Mouse (Mus musculus) stomach, embryonic 16.5 days (tissue): ENCODE data around the gene Ift81. TPM values are rescaled to one million over a fixed set of nuclear protein-coding genes. Genes with fewer than 3 reads are reported as not detected.

Experiments used
- ATAC-seq: fragments of 200-750 bp; cut with Nextera tagmentation; 2 replicates; pipeline ENCODE4 v1.8.0; 2017; ENCODE audit warnings: moderate number of reproducible peaks, moderate TSS enrichment; ENCODE audit not compliant: insufficient read depth, low FRiP score
- H3K27ac ChIP-seq: fragments of 300-500 bp; sonication (generic); 2 replicates; pipeline ENCODE4 v1.5.1; 2014; ENCODE audit warnings: low read length
- H3K27me3 ChIP-seq: fragments of 300-500 bp; sonication (generic); 2 replicates; pipeline ENCODE4 v1.6.1; 2014; ENCODE audit warnings: low read length, control low read depth, mixed read lengths; ENCODE audit not compliant: control insufficient read depth, insufficient read depth
- H3K36me3 ChIP-seq: fragments of 300-500 bp; sonication (generic); 2 replicates; pipeline ENCODE4 v1.6.1; 2014; ENCODE audit warnings: low read length; ENCODE audit not compliant: control insufficient read depth, insufficient read depth
- H3K4me1 ChIP-seq: fragments of 300-500 bp; sonication (generic); 2 replicates; pipeline ENCODE4 v1.6.1; 2014; ENCODE audit warnings: low read length, control low read depth, mixed read lengths; ENCODE audit not compliant: control insufficient read depth, insufficient read depth
- H3K4me2 ChIP-seq: fragments of 300-500 bp; sonication (generic); 2 replicates; pipeline ENCODE4 v1.6.1; 2014; ENCODE audit warnings: low read depth, low read length, mixed read lengths
- H3K4me3 ChIP-seq: fragments of 300-500 bp; sonication (generic); replicated peaks from 2 replicates; pipeline ENCODE4 v1.5.1; 2014; ENCODE audit warnings: mild to moderate bottlenecking, low read length
- H3K9ac ChIP-seq: fragments of 300-500 bp; sonication (generic); 2 replicates; pipeline ENCODE4 v1.6.1; 2014; ENCODE audit warnings: low read length
- H3K9me3 ChIP-seq: fragments of 300-500 bp; sonication (generic); replicated peaks from 2 replicates; pipeline ENCODE4 v1.6.1; 2016; ENCODE audit warnings: low read length, control low read depth; ENCODE audit not compliant: control insufficient read depth
- WGBS: fragments of 180-500 bp; shearing (Covaris S2); extraction: QIAGEN DNeasy Blood & Tissue Kit; methylation state at CpG from one replicate; pipeline ENCODE4 v1.1.7; 2014; 5-methylcytosine and 5-hydroxymethylcytosine counted together
- polyA plus RNA-seq: library from polyadenylated mRNA; unstranded; fragments of >200 nt; fragmentation: Nextera tagmentation; extraction: Ambion mirVana; gene quantifications from 2 replicates; pipeline ENCODE4 v1.2.1, GENCODE M21; 2015

The Ift81 gene
- polyA plus RNA-seq, 1 experiment from 2014 or later, result 36.0 TPM

GRCm38 (mm10) chr5:122502077-122502941, 112.0 kb downstream of the Ift81 start, which contains the start of gene Atp2a2:
Gene Atp2a2 (minus strand): TSS chr5:122502225.
- H3K9me3 ChIP-seq, result no peaks in the 10 kb centered on the region
- no peaks in the 10 kb centered on the region for H3K27me3 ChIP-seq
- peaks cover 22% of the 10 kb centered on the region for H3K4me1 ChIP-seq
- H3K4me2 ChIP-seq, result peak within 1 kb of the TSS; percentile 87
- H3K27ac ChIP-seq, result peak within 1 kb of the TSS; percentile 99
- H3K9ac ChIP-seq, result peak within 1 kb of the TSS; percentile 99
- under 1% methylated on average over 97 of the region's 113 CpGs for WGBS
- H3K4me3 ChIP-seq, result peak within 1 kb of the TSS; percentile 95
- H3K36me3 ChIP-seq, result no peaks in the 10 kb centered on the region
- ATAC-seq, result peak; percentile 95

DNA sequence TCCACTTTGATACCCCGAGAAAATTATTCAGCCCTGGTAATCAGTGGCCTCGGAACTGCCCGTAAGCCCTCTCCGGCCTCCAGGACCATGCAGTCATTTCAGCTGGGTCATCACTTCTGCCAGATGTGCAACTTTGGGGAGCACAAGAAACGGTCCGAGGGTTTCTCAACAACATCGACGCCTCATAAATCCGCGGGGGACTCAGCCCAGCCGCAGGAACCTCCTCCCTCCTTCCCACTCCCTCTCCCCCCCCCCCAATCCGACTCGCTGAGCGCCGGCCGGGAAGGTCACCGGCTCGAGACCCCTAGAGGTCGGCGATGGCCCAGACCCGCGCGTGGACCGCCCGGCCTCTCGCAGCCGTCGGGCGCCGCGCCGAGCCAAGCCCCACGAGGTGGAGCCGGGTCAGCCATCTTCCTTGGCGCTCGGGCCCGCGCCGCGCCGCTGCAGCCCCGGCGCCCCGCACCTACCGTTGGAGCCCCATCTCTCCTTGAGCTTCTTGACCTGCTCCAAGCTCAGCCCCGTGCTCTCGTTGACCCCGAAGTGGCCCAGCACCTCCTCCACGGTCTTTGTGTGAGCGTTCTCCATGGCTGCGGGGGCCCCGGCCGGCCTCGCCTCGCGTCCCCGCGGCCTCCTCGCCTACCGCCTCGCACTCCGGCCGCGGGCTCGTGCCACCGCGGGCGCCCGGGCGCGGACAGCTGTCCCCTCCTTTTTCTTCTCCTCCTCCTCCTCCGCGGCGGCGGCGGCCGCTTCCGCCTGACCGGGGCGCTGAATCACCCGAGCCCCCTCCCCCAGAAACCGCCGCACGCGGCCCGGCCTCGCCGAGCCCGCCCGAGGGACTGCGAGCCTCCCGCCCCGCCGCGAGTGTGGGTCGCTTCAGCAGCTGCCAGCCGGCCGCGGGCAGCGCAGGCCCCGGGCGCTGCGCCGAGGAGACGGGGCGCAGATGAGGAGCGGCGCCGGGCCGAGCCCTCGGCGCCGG, 112.9 kb downstream of the Ift81 start:
- Histone ChIP-seq H3K27ac (peak overlapping the region; percentile 99), H3K4me1 (peaks cover 22% of the 10 kb centered on the region), H3K9me3 (no peaks in the 10 kb centered on the region), H3K4me3 (peak overlapping the region; percentile 95), H3K9ac (peak overlapping the region; percentile 99), H3K4me2 (peak overlapping the region; percentile 57), H3K36me3 (no peaks in the 10 kb centered on the region), H3K27me3 (no peaks in the 10 kb centered on the region)
- ATAC-seq, result peak; percentile 31
- WGBS, result under 1% methylated on average over 112 of the region's 113 CpGs

DNA sequence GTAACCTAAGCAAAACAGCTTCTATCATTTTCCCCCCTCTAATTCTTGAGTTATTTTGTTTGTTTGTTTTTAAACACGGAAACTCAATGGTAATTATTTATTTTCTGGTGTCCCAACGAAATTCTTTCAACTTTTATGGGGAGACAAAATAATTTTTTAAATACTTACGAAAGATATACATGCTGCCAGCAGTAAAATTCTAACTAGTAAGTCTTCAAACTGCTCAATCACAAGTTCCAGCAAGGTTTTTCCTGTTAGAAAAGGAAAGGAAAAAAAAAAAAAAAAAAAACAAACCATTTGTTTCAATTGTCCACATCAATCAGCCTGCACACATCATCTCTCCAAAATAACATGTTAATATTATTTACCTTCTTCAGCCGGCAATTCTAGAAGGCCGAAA, 113.8 kb downstream of the Ift81 start:
- no peak for ATAC-seq
- H3K4me2 ChIP-seq, result peak overlapping the region; percentile 57
- no peaks in the 10 kb centered on the region for H3K36me3 ChIP-seq
- H3K9me3 ChIP-seq, result no peaks in the 10 kb centered on the region
- H3K27ac ChIP-seq, result no peak overlapping the region
- H3K27me3 ChIP-seq, result no peaks in the 10 kb centered on the region
- peak overlapping the region; percentile 95 for H3K4me3 ChIP-seq
- 19% methylated on average over 5 of the region's 5 CpGs for WGBS
- H3K9ac ChIP-seq, result peak overlapping the region; percentile 99
- peaks cover 22% of the 10 kb centered on the region for H3K4me1 ChIP-seq

Other genes with a start within 250 kb of the Ift81 start
- 57.0 and 57.9 TPM in 2 replicates for gene Gpn3, start 242.6 kb downstream of the Ift81 start, polyA plus RNA-seq
- gene Fam216a, start 242.2 kb downstream of the Ift81 start, polyA plus RNA-seq, result 35.4 and 35.8 TPM in 2 replicates
- gene Arpc3, start 222.6 kb downstream of the Ift81 start, polyA plus RNA-seq, result 161 and 164 TPM in 2 replicates
- gene Anapc7, start 192.8 kb downstream of the Ift81 start, polyA plus RNA-seq, result 38.5 and 41.3 TPM in 2 replicates
- gene Atp2a2, start 112.3 kb downstream of the Ift81 start, polyA plus RNA-seq, result 25.5 and 27.3 TPM in 2 replicates
- gene P2rx7, start 29.4 kb upstream of the Ift81 start, polyA plus RNA-seq, result 2.8 and 3.3 TPM in 2 replicates
- 33.3 and 33.4 TPM in 2 replicates for gene P2rx4, start 93.0 kb upstream of the Ift81 start, polyA plus RNA-seq
- gene Camkk2, start 164.9 kb upstream of the Ift81 start, polyA plus RNA-seq, result 18.4 and 19.3 TPM in 2 replicates
- 380 and 385 TPM in 2 replicates for gene Anapc5, start 206.8 kb upstream of the Ift81 start, polyA plus RNA-seq
- 30.8 and 33.6 TPM in 2 replicates for gene Rnf34, start 235.5 kb upstream of the Ift81 start, polyA plus RNA-seq